Mouse (Mus musculus): ENCODE results near the gene Gm20503. TPM values are rescaled to one million over a fixed set of nuclear protein-coding genes. Genes with fewer than 3 reads are reported as not detected.

Gm20503 gene
- total RNA-seq, 1 experiment = not detected

- DNase-seq (ENCODE audit: low read depth, low spot score) = no peak
- H3K36me3 ChIP-seq (ENCODE audit: control insufficient read depth, insufficient read depth, low read length, poor library complexity, severe bottlenecking) = no peaks in the 10 kb centered on the region
- H3K9me3 ChIP-seq (ENCODE audit: control insufficient read depth, insufficient read depth, low read depth, low read length) = no peaks in the 10 kb centered on the region
- no peak overlapping the region for H3K4me3 ChIP-seq (ENCODE audit: insufficient read depth in 1 of 2, low read depth in 1 of 2, low read length in 2 of 2, poor library complexity in 1 of 2, severe bottlenecking in 1 of 2)
- H3K4me1 ChIP-seq (ENCODE audit: control insufficient read depth in 2 of 2, insufficient read depth in 2 of 2, low read length in 2 of 2, poor library complexity in 1 of 2) = peaks cover 0 to 3% of the 10 kb centered on the region in 2 experiments; a peak in 1 of 4 replicates
- H3K27ac ChIP-seq (ENCODE audit: insufficient read depth, low read depth, low read length, poor library complexity, severe bottlenecking) = peak overlapping the region; percentile 19; the same call in 1 of the 2 replicates
- in situ Hi-C loops (cut with MboI; ENCODE audit: low sequenced_read_pairs in 2 of 2, unreplicated experiment in 2 of 2) = no loop called here
- H3K9ac ChIP-seq (ENCODE audit: insufficient read depth, low read depth, low read length, poor library complexity, severe bottlenecking) = no peak overlapping the region
- no peak for TF ChIP-seq ZNF384 (IDR thresholded peaks at IDR 0.05; ENCODE audit: low read depth, low read length)
- TF ChIP-seq CHD2 (IDR thresholded peaks at IDR 0.05; ENCODE audit: low read depth, low read length) = no peak
- TF ChIP-seq HCFC1 (IDR thresholded peaks at IDR 0.05; ENCODE audit: borderline replicate concordance, insufficient read depth, low read length) = no peak
- TF ChIP-seq ZC3H11A (IDR thresholded peaks at IDR 0.05; ENCODE audit: borderline replicate concordance, low read depth, low read length) = no peak
- TF ChIP-seq MAFK (IDR thresholded peaks at IDR 0.05; ENCODE audit: insufficient read depth, low read depth, low read length) = no peak
Measured at GRCm38 (mm10) chr4:59047222-59047621, 44.2 kb downstream of the Gm20503 start.

DNA sequence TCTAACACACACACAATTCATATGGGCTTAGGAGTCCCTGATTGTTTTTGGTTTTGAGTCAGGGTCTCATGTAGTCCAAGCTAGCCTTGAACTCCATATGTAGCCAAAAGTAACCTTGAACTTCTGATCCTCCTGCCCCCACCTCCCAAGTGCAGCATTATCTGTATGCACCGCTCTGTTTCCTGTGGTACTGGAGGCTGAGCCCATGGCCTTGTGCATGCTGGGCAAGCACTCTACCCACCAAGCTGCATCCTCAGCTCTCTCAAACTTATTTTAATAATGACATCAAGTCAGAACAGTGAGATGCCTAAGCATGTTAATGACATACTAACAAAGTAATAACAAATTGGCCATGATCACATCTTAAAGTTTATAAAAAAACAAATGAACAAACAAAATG, 48.1 kb downstream of the Gm20503 start:
- no peak for DNase-seq (ENCODE audit: low read depth, low spot score)
- H3K4me3 ChIP-seq (ENCODE audit: insufficient read depth in 1 of 2, low read depth in 1 of 2, low read length in 2 of 2, poor library complexity in 1 of 2, severe bottlenecking in 1 of 2) = no peak overlapping the region
- no peaks in the 10 kb centered on the region for H3K9me3 ChIP-seq (ENCODE audit: control insufficient read depth, insufficient read depth, low read depth, low read length)
- in situ Hi-C loops (cut with MboI; ENCODE audit: low sequenced_read_pairs in 2 of 2, unreplicated experiment in 2 of 2) = no loop called here
- H3K27ac ChIP-seq (ENCODE audit: insufficient read depth, low read depth, low read length, poor library complexity, severe bottlenecking) = no peak overlapping the region
- H3K36me3 ChIP-seq (ENCODE audit: control insufficient read depth, insufficient read depth, low read length, poor library complexity, severe bottlenecking) = no peaks in the 10 kb centered on the region
- no peak overlapping the region for H3K9ac ChIP-seq (ENCODE audit: insufficient read depth, low read depth, low read length, poor library complexity, severe bottlenecking)
- no peak for TF ChIP-seq HCFC1 (IDR thresholded peaks at IDR 0.05; ENCODE audit: borderline replicate concordance, insufficient read depth, low read length)
- TF ChIP-seq CHD2 (IDR thresholded peaks at IDR 0.05; ENCODE audit: low read depth, low read length) = no peak
- no peak for TF ChIP-seq MAFK (IDR thresholded peaks at IDR 0.05; ENCODE audit: insufficient read depth, low read depth, low read length)
- no peak for TF ChIP-seq ZNF384 (IDR thresholded peaks at IDR 0.05; ENCODE audit: low read depth, low read length)
- no peak for TF ChIP-seq ZC3H11A (IDR thresholded peaks at IDR 0.05; ENCODE audit: borderline replicate concordance, low read depth, low read length)
- H3K4me1 ChIP-seq (ENCODE audit: control insufficient read depth in 2 of 2, insufficient read depth in 2 of 2, low read length in 2 of 2, poor library complexity in 1 of 2) = peaks cover 0 to 3% of the 10 kb centered on the region in 2 experiments; a peak in 1 of 4 replicates

DNA sequence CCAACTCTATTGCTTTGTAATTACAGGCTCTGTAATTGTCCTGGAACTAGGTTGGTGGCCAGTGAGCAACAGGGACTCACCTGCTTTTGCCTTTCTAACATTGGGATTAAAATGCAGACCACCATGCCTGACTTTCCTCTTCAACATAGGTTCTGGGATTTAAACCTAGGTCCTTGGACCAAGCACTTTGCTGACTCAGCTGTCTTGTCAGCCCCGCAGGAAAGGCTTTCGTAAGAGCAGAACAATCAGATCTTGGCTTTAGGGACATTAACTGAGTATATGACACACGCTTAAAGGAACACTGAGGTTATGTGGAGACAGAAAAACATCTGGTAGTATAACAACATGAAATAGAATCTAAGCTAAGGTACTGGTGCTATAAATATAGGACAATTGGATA, 54.9 kb downstream of the Gm20503 start:
- no peaks in the 10 kb centered on the region for H3K9me3 ChIP-seq (ENCODE audit: control insufficient read depth, insufficient read depth, low read depth, low read length)
- no peak for DNase-seq (ENCODE audit: low read depth, low spot score)
- no peaks in the 10 kb centered on the region for H3K36me3 ChIP-seq (ENCODE audit: control insufficient read depth, insufficient read depth, low read length, poor library complexity, severe bottlenecking)
- H3K9ac ChIP-seq (ENCODE audit: insufficient read depth, low read depth, low read length, poor library complexity, severe bottlenecking) = no peak overlapping the region
- in situ Hi-C loops (cut with MboI; ENCODE audit: low sequenced_read_pairs in 2 of 2, unreplicated experiment in 2 of 2) = no loop called here
- H3K27ac ChIP-seq (ENCODE audit: insufficient read depth, low read depth, low read length, poor library complexity, severe bottlenecking) = no peak overlapping the region
- H3K4me3 ChIP-seq (ENCODE audit: insufficient read depth in 1 of 2, low read depth in 1 of 2, low read length in 2 of 2, poor library complexity in 1 of 2, severe bottlenecking in 1 of 2) = no peak overlapping the region
- no peaks in the 10 kb centered on the region for H3K4me1 ChIP-seq (ENCODE audit: control insufficient read depth in 2 of 2, insufficient read depth in 2 of 2, low read length in 2 of 2, poor library complexity in 1 of 2)
- TF ChIP-seq ZC3H11A (IDR thresholded peaks at IDR 0.05; ENCODE audit: borderline replicate concordance, low read depth, low read length) (no peak), ZNF384 (IDR thresholded peaks at IDR 0.05; ENCODE audit: low read depth, low read length) (no peak), HCFC1 (IDR thresholded peaks at IDR 0.05; ENCODE audit: borderline replicate concordance, insufficient read depth, low read length) (no peak), MAFK (IDR thresholded peaks at IDR 0.05; ENCODE audit: insufficient read depth, low read depth, low read length) (peak; percentile 89)

- Histone ChIP-seq H3K36me3 (ENCODE audit: control insufficient read depth, insufficient read depth, low read length, poor library complexity, severe bottlenecking) (no peaks in the 10 kb centered on the region), H3K4me1 (ENCODE audit: control insufficient read depth in 2 of 2, insufficient read depth in 2 of 2, low read length in 2 of 2, poor library complexity in 1 of 2) (no peaks in the 10 kb centered on the region), H3K4me3 (ENCODE audit: insufficient read depth in 1 of 2, low read depth in 1 of 2, low read length in 2 of 2, poor library complexity in 1 of 2, severe bottlenecking in 1 of 2) (no peak overlapping the region), H3K9ac (ENCODE audit: insufficient read depth, low read depth, low read length, poor library complexity, severe bottlenecking) (no peak overlapping the region), H3K27ac (ENCODE audit: insufficient read depth, low read depth, low read length, poor library complexity, severe bottlenecking) (no peak overlapping the region), H3K9me3 (ENCODE audit: control insufficient read depth, insufficient read depth, low read depth, low read length) (no peaks in the 10 kb centered on the region)
- TF ChIP-seq ZC3H11A (IDR thresholded peaks at IDR 0.05; ENCODE audit: borderline replicate concordance, low read depth, low read length) = no peak
- TF ChIP-seq HCFC1 (IDR thresholded peaks at IDR 0.05; ENCODE audit: borderline replicate concordance, insufficient read depth, low read length) = no peak
- no peak for TF ChIP-seq MAFK (IDR thresholded peaks at IDR 0.05; ENCODE audit: insufficient read depth, low read depth, low read length)
- no peak for TF ChIP-seq CHD2 (IDR thresholded peaks at IDR 0.05; ENCODE audit: low read depth, low read length)
- no peak for TF ChIP-seq ZNF384 (IDR thresholded peaks at IDR 0.05; ENCODE audit: low read depth, low read length)
- in situ Hi-C loops (cut with MboI; ENCODE audit: low sequenced_read_pairs in 2 of 2, unreplicated experiment in 2 of 2) = no loop called here
- peak; percentile 21 for DNase-seq (ENCODE audit: low read depth, low spot score)
Measured at GRCm38 (mm10) chr4:59062526-59062925, 59.5 kb downstream of the Gm20503 start.

GRCm38 (mm10) chr4:59069276-59069675, 66.3 kb downstream of the Gm20503 start:
- in situ Hi-C loops (cut with MboI; ENCODE audit: low sequenced_read_pairs in 2 of 2, unreplicated experiment in 2 of 2) = no loop called here
- H3K4me1 ChIP-seq (ENCODE audit: control insufficient read depth in 2 of 2, insufficient read depth in 2 of 2, low read length in 2 of 2, poor library complexity in 1 of 2) = no peaks in the 10 kb centered on the region

More at GRCm38 (mm10) chr4:59069276-59069675, 66.3 kb downstream of the Gm20503 start:
- H3K9me3 ChIP-seq (ENCODE audit: control insufficient read depth, insufficient read depth, low read depth, low read length) = no peaks in the 10 kb centered on the region
- H3K9ac ChIP-seq (ENCODE audit: insufficient read depth, low read depth, low read length, poor library complexity, severe bottlenecking) = no peak overlapping the region
- TF ChIP-seq HCFC1 (IDR thresholded peaks at IDR 0.05; ENCODE audit: borderline replicate concordance, insufficient read depth, low read length) (no peak), MAFK (IDR thresholded peaks at IDR 0.05; ENCODE audit: insufficient read depth, low read depth, low read length) (no peak), ZC3H11A (IDR thresholded peaks at IDR 0.05; ENCODE audit: borderline replicate concordance, low read depth, low read length) (no peak), CHD2 (IDR thresholded peaks at IDR 0.05; ENCODE audit: low read depth, low read length) (no peak), ZNF384 (IDR thresholded peaks at IDR 0.05; ENCODE audit: low read depth, low read length) (no peak)
- DNase-seq (ENCODE audit: low read depth, low spot score) = no peak
- no peak overlapping the region for H3K27ac ChIP-seq (ENCODE audit: insufficient read depth, low read depth, low read length, poor library complexity, severe bottlenecking)
- H3K36me3 ChIP-seq (ENCODE audit: control insufficient read depth, insufficient read depth, low read length, poor library complexity, severe bottlenecking) = no peaks in the 10 kb centered on the region
- H3K4me3 ChIP-seq (ENCODE audit: insufficient read depth in 1 of 2, low read depth in 1 of 2, low read length in 2 of 2, poor library complexity in 1 of 2, severe bottlenecking in 1 of 2) = no peak overlapping the region

Measured in ES-E14 (cell line).